Mouse (Mus musculus): ENCODE measurements around the gene Fbln7.

Fbln7 gene

GRCm38 (mm10) chr2:128871656-128872055 lies 8.9 kb downstream of the Fbln7 start:
- intact Hi-C loops (cut with DNase I) = loop anchor here (1.0 kb wide), 1 partner anchor 15 kb away; no protein-coding TSS in a partner anchor

DNA sequence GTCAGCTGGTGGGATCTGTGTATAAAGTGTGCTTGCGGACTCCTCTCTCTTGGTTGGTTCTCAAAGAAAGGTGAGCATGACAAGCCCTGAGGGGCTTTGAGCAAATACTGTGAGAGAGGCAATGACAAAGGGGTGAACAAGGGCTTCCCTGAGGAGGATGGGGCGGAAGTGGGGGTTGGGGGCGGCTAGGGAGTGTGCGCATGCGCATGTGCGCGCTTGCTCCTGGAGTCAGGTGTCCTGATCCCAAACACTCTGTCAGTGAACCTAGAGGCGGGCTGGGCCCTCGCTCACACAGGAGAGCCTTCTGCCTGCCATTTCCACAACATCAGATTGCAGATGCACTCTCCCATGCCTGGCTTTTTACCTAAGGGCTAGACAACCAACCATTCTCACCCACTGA lies 9.5 kb downstream of the Fbln7 start:
- intact Hi-C loops (cut with DNase I) = loop anchor here (1.0 kb wide), 1 partner anchor 14 kb away; no protein-coding TSS in a partner anchor

DNA sequence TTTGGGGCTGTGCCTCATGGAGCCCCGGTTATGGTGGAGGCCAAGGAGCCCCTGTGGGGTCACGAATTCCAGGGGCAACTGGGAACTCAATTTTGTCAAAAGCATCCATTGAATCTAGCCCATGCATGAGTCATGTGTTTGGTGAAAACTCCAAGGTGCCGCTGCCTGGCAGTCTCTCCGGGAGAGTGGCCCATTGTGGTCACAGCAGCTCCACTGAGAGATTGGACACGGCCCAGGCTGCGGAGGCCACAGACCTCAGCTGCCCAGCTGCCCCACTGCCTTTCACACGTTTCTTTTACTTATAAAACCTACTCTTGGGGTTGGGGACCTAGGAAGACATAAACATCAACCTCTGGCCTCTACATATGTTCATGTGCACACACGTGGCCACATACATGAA lies 12.7 kb downstream of the Fbln7 start:
- intact Hi-C loops (cut with DNase I) = no loop called here

- intact Hi-C loops (cut with DNase I) = loop anchor here (10.0 kb wide), 1 partner anchor 374 kb away; no protein-coding TSS in a partner anchor
These were observed 18.5 kb downstream of the Fbln7 start for GRCm38 (mm10) chr2:128881236-128881635.

- intact Hi-C loops (cut with DNase I) = loop anchor here (10.0 kb wide), 1 partner anchor 369 kb away; no protein-coding TSS in a partner anchor
These were observed 22.5 kb downstream of the Fbln7 start for GRCm38 (mm10) chr2:128885225-128885811.

DNA sequence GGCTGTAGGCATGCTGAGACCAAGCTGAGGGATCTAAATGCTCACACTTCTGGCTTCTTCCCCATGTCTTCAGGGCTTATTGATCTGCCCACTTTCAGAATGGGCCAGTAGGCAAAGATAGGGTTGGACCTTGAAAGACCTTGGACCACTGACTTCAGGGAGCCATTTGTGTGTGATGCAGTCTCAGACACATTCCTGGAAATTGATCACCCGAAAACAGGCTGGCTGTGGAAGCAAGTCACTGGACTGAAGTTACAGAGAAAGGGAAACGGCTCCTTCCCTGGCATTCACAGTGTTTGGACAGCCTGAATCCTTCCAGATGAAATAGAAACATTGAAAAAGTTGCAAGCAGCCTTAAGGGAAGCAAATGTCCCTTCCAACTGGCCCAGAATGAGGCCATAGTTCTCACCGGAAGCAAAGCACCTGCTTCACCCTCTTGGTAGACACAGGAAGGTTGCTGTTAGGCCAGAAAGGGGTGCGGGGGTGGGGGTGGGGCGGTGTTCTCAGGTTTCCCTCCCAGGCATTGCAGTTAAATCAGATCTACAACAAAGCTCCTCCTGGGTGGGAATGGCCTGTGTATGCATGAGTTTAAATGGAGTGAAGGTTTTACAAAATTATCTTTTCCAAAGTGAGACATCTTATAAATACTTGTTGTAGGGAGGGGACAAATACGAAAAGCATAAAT lies 25.2 kb downstream of the Fbln7 start:
- intact Hi-C loops (cut with DNase I) = loop anchor here (10.0 kb wide), 1 partner anchor 367 kb away; no protein-coding TSS in a partner anchor

DNA sequence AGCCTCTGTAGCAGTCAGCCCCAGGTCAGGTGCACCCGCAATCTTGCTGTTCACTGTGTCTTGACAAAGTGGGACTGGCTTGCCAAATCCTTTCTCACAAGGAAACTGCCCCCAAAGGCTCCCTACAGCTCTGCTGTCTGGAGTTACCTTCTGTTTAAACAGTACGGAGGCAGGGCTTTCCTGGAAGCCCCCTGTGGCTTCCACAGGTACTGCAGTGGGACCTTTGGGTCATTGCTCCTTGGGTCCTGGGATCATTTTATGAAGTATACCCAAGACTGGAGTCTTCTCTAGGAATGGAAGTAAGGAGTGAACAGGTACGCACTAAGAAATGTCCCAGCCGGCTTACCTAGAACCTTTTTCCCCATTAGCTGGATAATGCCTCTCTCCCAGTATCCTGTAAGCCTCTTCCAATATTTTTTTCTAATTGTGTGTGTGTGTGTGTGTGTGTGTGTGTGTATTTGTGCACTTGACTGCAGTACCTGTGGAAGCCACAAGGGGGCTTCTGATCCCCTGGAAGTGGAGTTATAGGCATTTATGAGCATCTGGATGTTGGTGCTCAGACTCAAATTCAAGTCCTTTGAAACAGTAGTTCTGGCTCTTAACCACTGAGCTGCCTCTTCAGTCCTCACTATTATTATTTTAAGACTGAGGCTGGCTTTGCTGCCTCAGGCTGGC lies 28.0 kb downstream of the Fbln7 start:
- intact Hi-C loops (cut with DNase I) = no loop called here

DNA sequence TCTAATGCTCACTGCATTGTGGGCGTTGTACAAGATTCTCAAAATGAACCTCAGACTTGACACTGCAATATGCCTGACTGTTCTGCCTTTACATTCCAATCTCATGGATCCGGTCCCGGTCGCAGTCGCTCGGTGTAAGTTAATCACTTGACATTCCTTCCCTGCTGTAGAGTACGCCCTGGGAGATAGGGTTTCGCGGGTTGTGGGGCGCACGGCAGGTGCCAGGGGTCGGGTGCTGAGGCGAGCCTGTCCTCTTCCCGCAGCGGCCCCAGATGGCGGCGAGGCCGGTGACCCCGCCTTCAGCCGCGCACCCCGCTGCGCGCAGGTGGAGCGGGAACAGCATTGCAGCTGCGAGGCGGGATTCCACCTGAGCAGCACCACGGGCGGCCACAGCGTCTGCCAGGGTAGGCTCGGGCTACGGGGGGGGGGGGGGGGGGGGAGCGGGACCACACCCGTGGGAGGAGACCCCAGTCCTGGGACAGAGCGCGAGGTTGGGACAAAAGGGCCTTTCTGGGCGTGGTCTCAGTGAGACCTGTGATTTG lies 29.5 kb downstream of the Fbln7 start:
- intact Hi-C loops (cut with DNase I) = no loop called here

- intact Hi-C loops (cut with DNase I) = no loop called here
These were observed 40.1 kb downstream of the Fbln7 start for GRCm38 (mm10) chr2:128902843-128903242.

- intact Hi-C loops (cut with DNase I) = no loop called here
These were observed 40.9 kb downstream of the Fbln7 start for GRCm38 (mm10) chr2:128903661-128904060.

- intact Hi-C loops (cut with DNase I) = no loop called here
These were observed 52.2 kb downstream of the Fbln7 start for GRCm38 (mm10) chr2:128914978-128915377.

- intact Hi-C loops (cut with DNase I) = no loop called here
These were observed 53.7 kb downstream of the Fbln7 start for GRCm38 (mm10) chr2:128916528-128916927.

DNA sequence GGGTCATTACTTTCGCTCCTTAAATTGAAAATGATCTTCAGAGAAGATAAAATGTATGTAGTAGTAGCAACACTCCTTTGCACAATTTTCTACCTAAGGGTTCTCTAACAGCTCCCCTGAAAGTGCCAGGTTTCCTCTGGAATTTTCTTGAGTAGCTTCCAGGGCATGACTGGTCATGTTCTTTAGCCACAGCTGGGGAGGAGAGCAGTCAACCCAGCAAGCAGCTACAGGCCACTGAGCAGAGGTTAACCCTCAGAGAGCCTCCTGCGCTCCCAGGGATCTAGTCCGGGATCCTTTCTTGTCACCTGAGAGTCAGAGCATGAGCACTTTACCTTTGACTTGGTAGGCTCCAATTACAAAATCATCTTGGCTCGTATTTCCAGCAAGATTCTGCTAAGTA lies 62.0 kb downstream of the Fbln7 start:
- intact Hi-C loops (cut with DNase I) = no loop called here

- intact Hi-C loops (cut with DNase I) = no loop called here
These were observed 65.7 kb downstream of the Fbln7 start for GRCm38 (mm10) chr2:128928446-128928845.

GRCm38 (mm10) chr2:128930704-128931103 lies 67.9 kb downstream of the Fbln7 start:
- intact Hi-C loops (cut with DNase I) = no loop called here

GRCm38 (mm10) chr2:128936256-128936655 lies 73.5 kb downstream of the Fbln7 start:
- intact Hi-C loops (cut with DNase I) = no loop called here

DNA sequence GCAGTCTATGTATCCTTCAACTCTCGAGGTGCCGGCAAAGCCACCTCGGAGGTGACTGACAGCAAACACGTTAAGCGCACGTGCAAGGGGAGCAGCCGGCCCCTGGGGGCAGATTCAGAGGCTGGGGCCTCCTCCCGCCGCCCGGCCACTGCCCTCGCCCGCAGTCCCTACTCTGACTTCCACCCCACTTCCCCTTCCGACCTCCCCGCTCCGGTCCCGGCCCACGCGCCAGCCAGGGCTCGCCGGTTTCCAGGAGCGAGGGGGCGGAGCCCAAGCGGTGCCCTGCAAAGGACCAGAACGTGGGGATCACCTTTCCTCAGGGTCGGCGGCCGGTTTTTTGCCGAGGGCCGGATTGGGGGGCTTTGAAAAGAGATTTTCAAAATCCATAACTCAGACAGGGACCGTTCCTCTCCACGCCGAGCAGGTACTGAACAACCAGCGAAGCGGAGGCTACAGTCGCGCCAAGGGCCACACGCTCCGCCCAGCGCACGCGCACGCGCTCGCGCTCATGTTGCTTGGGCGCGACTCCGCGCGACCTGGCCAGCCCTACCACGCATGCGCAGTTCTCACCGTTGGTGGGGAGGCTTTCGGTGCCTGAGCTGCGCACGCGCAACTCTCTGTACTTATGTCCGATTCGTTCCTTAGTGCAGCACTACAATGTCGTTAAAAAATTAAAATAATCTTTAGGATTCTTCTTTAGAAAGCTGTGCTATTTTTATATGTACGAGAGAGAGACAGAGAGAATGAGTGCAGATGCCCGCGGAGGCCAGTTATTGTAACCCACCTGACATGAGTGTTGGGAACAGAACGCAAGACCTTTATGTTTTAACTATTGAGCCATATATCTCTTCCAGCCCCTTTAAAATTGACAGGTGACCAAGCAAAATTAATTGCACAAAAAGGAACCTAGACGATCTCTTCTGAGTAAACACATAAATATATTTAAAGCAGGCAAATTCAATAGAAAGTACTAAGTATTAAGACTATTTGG lies 81.1 kb downstream of the Fbln7 start, which contains the start of gene Zc3h8:
Zc3h8 (minus strand) TSS at position 540 of the 991 bp plus-strand sequence.
- intact Hi-C loops (cut with DNase I) = no loop called here

All from adrenal gland (tissue).